Mouse (Mus musculus) lung, embryonic 16.5 days (tissue): ENCODE data around the gene Slc38a2. TPM values are rescaled to one million over a fixed set of nuclear protein-coding genes. Genes with fewer than 3 reads are reported as not detected.

Source experiments
- ATAC-seq: fragments of 200-750 bp; cut with Nextera tagmentation; 2 replicates; pipeline ENCODE4 v1.8.0; 2017; ENCODE audit warnings: low read depth, mild to moderate bottlenecking, moderate library complexity
- H3K27ac ChIP-seq: fragments of 300-500 bp; sonication (generic); 2 replicates; pipeline ENCODE4 v1.5.1; 2014; ENCODE audit warnings: mild to moderate bottlenecking, control low read depth, low read length
- H3K27me3 ChIP-seq: fragments of 300-500 bp; sonication (generic); 2 replicates; pipeline ENCODE4 v1.6.1; 2014; ENCODE audit warnings: low read depth, low read length, mixed read lengths; ENCODE audit not compliant: control insufficient read depth, insufficient read depth
- H3K36me3 ChIP-seq: fragments of 300-500 bp; sonication (generic); 2 replicates; pipeline ENCODE4 v1.6.1; 2014; ENCODE audit warnings: low read length; ENCODE audit not compliant: control insufficient read depth, insufficient read depth
- H3K4me1 ChIP-seq: fragments of 300-500 bp; sonication (generic); replicated peaks from 2 replicates; pipeline ENCODE4 v1.6.1; 2014; ENCODE audit warnings: low read length, mixed read lengths; ENCODE audit not compliant: control insufficient read depth, insufficient read depth
- H3K4me2 ChIP-seq: fragments of 300-500 bp; sonication (generic); 2 replicates; pipeline ENCODE4 v1.6.1; 2014; ENCODE audit warnings: low read depth, low read length, control low read depth
- H3K4me3 ChIP-seq: fragments of 300-500 bp; sonication (generic); 2 replicates; pipeline ENCODE4 v1.5.1; 2014; ENCODE audit warnings: mild to moderate bottlenecking, low read length, control low read depth
- H3K9ac ChIP-seq: fragments of 300-500 bp; sonication (generic); 2 replicates; pipeline ENCODE4 v1.6.1; 2014; ENCODE audit warnings: low read length, control low read depth
- H3K9me3 ChIP-seq: fragments of 300-500 bp; sonication (generic); 2 replicates; pipeline ENCODE4 v1.6.1; 2016; ENCODE audit warnings: low read length; ENCODE audit not compliant: control insufficient read depth
- WGBS: fragments of 180-500 bp; shearing (Covaris S2); extraction: QIAGEN DNeasy Blood & Tissue Kit; methylation state at CpG from one replicate; pipeline ENCODE4 v1.1.7; 2014; 5-methylcytosine and 5-hydroxymethylcytosine counted together
- polyA plus RNA-seq: library from polyadenylated mRNA; unstranded; fragments of >200 nt; fragmentation: Nextera tagmentation; extraction: Ambion mirVana; gene quantifications from 2 replicates; pipeline ENCODE4 v1.2.1, GENCODE M21; 2015

Slc38a2 gene
- polyA plus RNA-seq, 1 experiment from 2014 or later: 155 TPM

- no peaks in the 10 kb centered on the region for H3K27me3 ChIP-seq
- peaks cover 5% of the 10 kb centered on the region; the same call in 1 of the 2 replicates for H3K4me1 ChIP-seq
- peak; percentile 89 for ATAC-seq
- 9% methylated on average over 3 of the region's 3 CpGs for WGBS
- peak overlapping the region; percentile 72 for H3K4me2 ChIP-seq
- H3K9me3 ChIP-seq: no peaks in the 10 kb centered on the region
- H3K27ac ChIP-seq: no peak overlapping the region
- H3K4me3 ChIP-seq: no peak overlapping the region
- no peaks in the 10 kb centered on the region for H3K36me3 ChIP-seq
- H3K9ac ChIP-seq: no peak overlapping the region
These were observed 33.6 kb downstream of the Slc38a2 start for GRCm38 (mm10) chr15:96665889-96666288.

- Histone ChIP-seq H3K4me1 (peaks cover 3% of the 10 kb centered on the region; the same call in 1 of the 2 replicates), H3K9me3 (no peaks in the 10 kb centered on the region), H3K36me3 (no peaks in the 10 kb centered on the region), H3K27ac (no peak overlapping the region), H3K4me3 (no peak overlapping the region), H3K27me3 (no peaks in the 10 kb centered on the region), H3K9ac (no peak overlapping the region), H3K4me2 (no peak overlapping the region)
- WGBS: 35% methylated on average over 13 of the region's 13 CpGs
- peak; percentile 52; the same call in 1 of the 2 replicates for ATAC-seq
These were observed 38.9 kb downstream of the Slc38a2 start for GRCm38 (mm10) chr15:96660590-96661141.

GRCm38 (mm10) chr15:96658275-96658602, 41.3 kb downstream of the Slc38a2 start:
- no peaks in the 10 kb centered on the region for H3K9me3 ChIP-seq
- no peak overlapping the region for H3K9ac ChIP-seq
- H3K27me3 ChIP-seq: no peaks in the 10 kb centered on the region
- 38% methylated on average over 14 of the region's 14 CpGs for WGBS
- H3K4me1 ChIP-seq: peaks cover 3% of the 10 kb centered on the region; the same call in 1 of the 2 replicates
- H3K36me3 ChIP-seq: no peaks in the 10 kb centered on the region
- no peak overlapping the region for H3K4me3 ChIP-seq
- H3K27ac ChIP-seq: no peak overlapping the region
- H3K4me2 ChIP-seq: peak overlapping the region; percentile 1; the same call in 1 of the 2 replicates
- no peak for ATAC-seq

GRCm38 (mm10) chr15:96657576-96658274, 41.8 kb downstream of the Slc38a2 start:
- H3K9me3 ChIP-seq: no peaks in the 10 kb centered on the region
- peaks cover 3% of the 10 kb centered on the region; the same call in 1 of the 2 replicates for H3K4me1 ChIP-seq
- H3K27me3 ChIP-seq: no peaks in the 10 kb centered on the region
- ATAC-seq: peak; percentile 26; the same call in 1 of the 2 replicates
- no peak overlapping the region for H3K4me3 ChIP-seq
- no peaks in the 10 kb centered on the region for H3K36me3 ChIP-seq
- H3K9ac ChIP-seq: no peak overlapping the region
- WGBS: 44% methylated on average over 17 of the region's 17 CpGs
- H3K27ac ChIP-seq: no peak overlapping the region
- H3K4me2 ChIP-seq: peak overlapping the region; percentile 26

- Histone ChIP-seq H3K9ac (no peak overlapping the region), H3K4me2 (no peak overlapping the region), H3K4me3 (no peak overlapping the region), H3K4me1 (peaks cover 3% of the 10 kb centered on the region; the same call in 1 of the 2 replicates), H3K27me3 (no peaks in the 10 kb centered on the region), H3K27ac (no peak overlapping the region; the same call in 1 of the 2 replicates), H3K36me3 (no peaks in the 10 kb centered on the region), H3K9me3 (no peaks in the 10 kb centered on the region)
- 70% methylated on average over 14 of the region's 14 CpGs for WGBS
- ATAC-seq: 0 out of 2 replicates have a peak, but pooled peaks have one; percentile 15
These were observed 44.0 kb downstream of the Slc38a2 start for GRCm38 (mm10) chr15:96655514-96655913.

- no peak overlapping the region for H3K9ac ChIP-seq
- no peaks in the 10 kb centered on the region for H3K27me3 ChIP-seq
- no peak overlapping the region for H3K4me3 ChIP-seq
- H3K4me1 ChIP-seq: peaks cover 3% of the 10 kb centered on the region; the same call in 1 of the 2 replicates
- no peak for ATAC-seq
- H3K27ac ChIP-seq: no peak overlapping the region
- no peaks in the 10 kb centered on the region for H3K36me3 ChIP-seq
- 59% methylated on average over 8 of the region's 8 CpGs for WGBS
- H3K9me3 ChIP-seq: no peaks in the 10 kb centered on the region
- H3K4me2 ChIP-seq: no peak overlapping the region
These were observed 44.8 kb downstream of the Slc38a2 start for GRCm38 (mm10) chr15:96654714-96655113.

- ATAC-seq: no peak
- WGBS: 94% methylated on average over 16 of the region's 16 CpGs
- H3K9me3 ChIP-seq: no peaks in the 10 kb centered on the region
These were observed 46.5 kb downstream of the Slc38a2 start for GRCm38 (mm10) chr15:96653011-96653410.

GRCm38 (mm10) chr15:96652531-96652930, 47.0 kb downstream of the Slc38a2 start:
- ATAC-seq: no peak
- Histone ChIP-seq H3K9ac (no peak overlapping the region), H3K9me3 (no peaks in the 10 kb centered on the region), H3K4me1 (no peaks in the 10 kb centered on the region), H3K36me3 (no peaks in the 10 kb centered on the region), H3K4me3 (no peak overlapping the region), H3K4me2 (no peak overlapping the region), H3K27me3 (no peaks in the 10 kb centered on the region), H3K27ac (no peak overlapping the region)
- 68% methylated on average over 10 of the region's 10 CpGs for WGBS

More at GRCm38 (mm10) chr15:96653011-96653410, 46.5 kb downstream of the Slc38a2 start:
- Histone ChIP-seq H3K4me2 (no peak overlapping the region), H3K36me3 (no peaks in the 10 kb centered on the region), H3K9ac (no peak overlapping the region), H3K27ac (no peak overlapping the region), H3K4me1 (no peaks in the 10 kb centered on the region), H3K27me3 (no peaks in the 10 kb centered on the region), H3K4me3 (no peak overlapping the region)

GRCm38 (mm10) chr15:96647376-96647775, 52.2 kb downstream of the Slc38a2 start:
- Histone ChIP-seq H3K9ac (no peak overlapping the region), H3K4me2 (0 out of 2 replicates have a peak overlapping the region, but pooled peaks have one; percentile 25), H3K27me3 (no peaks in the 10 kb centered on the region), H3K4me3 (no peak overlapping the region), H3K4me1 (no peaks in the 10 kb centered on the region), H3K36me3 (no peaks in the 10 kb centered on the region), H3K9me3 (no peaks in the 10 kb centered on the region), H3K27ac (no peak overlapping the region)
- WGBS: 24% methylated on average over 15 of the region's 15 CpGs
- no peak for ATAC-seq
